Mouse (Mus musculus) gastrocnemius, postnatal 10 days (tissue): ENCODE measurements around the gene Stk39. TPM values are rescaled to one million over a fixed set of nuclear protein-coding genes. Genes with fewer than 3 reads are reported as not detected.

ENCODE experiments used
- DNase-seq: peaks from one replicate; pipeline ENCODE4 v3.0.0; 2021; ENCODE audit warnings: mixed read lengths
- total RNA-seq, 2 experiments: library from RNA; stranded (reverse); gene quantifications; 2 replicates each; pipeline ENCODE4 v1.2.3; 2021

Stk39 gene
- total RNA-seq, 2 experiments from 2014 or later = 15.0 to 17.6 TPM

DNA sequence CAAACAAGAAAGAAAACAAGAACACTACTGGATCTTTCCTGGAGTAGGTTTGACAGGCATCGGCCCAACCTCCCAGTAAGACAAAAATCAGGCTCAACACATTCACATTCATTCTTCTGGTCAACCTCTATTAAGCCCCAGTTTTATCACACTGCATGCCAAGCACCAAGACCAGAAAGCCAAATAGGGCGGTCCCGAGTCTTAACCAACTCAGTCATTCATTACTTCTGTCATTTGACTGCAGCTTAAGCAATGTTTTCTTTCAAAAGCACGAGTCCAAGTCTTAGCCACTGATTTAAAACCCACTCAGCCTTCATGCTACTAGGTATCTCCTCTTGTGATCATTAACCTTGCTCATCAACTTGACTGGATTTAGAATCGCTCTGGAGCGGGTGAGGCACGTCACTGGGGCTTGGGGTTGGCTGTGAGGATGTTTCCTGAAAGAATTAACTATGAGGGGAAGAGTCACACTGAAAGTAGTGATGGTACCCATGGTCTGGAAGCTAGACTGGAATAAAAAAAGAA is 129.9 kb downstream of the Stk39 start:
- no peak for DNase-seq

DNA sequence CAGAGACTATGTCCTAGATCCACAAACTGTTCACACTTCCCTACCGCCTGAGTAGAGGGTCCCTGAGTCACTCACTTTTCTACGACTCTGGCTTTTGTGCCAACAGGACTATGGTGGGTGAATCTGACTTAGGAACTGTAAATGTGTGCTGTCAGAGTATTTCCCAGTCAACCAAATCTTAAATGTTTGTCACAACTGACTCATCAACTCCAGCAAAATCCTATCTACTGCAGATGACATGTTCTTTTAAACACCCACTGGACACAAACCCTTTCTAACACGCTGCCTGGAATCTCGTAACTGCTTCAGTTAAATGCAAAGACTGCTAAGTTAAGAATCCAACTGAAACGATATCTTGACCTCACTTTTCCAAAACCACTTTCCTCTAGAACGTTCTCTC is 135.2 kb downstream of the Stk39 start:
- no peak for DNase-seq

DNA sequence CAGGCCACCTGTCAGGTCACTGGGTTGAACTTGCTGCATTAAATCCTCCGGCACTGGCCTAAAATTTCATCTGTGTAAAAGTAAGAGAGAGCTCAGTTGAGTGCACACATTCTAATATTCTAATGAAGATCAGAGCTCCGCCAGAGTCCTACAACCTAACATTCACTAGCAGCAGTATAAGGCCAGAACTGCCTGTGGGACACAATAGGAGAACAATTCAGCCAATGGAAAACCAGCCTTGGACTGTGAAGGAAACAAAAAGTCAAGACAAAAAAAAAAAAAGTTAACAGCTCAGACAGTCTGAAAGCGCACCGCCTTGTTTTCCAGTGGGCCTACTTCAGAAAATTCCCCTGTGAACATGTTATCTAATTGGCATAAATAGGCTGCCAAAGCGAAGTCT is 137.1 kb downstream of the Stk39 start:
- no peak for DNase-seq

DNA sequence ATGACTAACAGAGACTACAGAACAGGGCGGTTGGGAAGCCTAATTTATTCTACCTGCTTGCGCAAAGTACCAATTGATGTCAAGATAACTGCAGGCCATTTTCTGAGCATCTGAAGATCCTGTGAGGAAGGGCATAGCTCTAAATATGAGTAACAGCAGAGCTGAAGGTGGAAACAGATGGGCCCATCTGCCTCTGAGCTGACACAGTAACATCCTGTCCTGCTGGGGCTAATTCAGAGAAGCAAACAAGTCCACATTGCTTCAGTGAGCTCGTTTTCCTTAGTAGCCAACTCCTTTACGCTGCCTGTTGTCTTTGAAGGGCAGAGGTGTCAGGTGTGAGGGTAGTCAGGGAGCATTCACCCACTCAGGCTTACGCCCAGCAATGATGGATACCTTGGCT is 146.8 kb downstream of the Stk39 start:
- DNase-seq = no peak

DNA sequence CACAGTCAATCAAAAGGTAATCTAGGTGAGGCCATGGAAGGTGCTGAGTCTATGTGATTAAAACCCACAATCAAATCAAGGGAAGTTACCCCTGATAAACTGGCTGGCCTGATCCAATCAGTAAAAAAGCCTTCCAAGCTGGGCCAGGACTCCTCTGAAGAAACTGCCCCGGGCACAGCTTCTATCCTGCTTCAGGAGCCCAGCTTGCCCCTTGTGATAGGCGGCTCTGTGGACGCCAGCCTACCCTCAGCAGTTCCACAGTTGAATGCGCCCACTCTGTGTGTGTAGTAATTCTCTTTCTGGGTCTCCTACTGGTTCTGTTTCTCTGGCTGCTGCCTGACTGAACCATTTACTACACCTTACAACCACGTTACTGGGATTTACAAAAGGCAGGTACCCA is 150.8 kb downstream of the Stk39 start:
- no peak for DNase-seq

DNA sequence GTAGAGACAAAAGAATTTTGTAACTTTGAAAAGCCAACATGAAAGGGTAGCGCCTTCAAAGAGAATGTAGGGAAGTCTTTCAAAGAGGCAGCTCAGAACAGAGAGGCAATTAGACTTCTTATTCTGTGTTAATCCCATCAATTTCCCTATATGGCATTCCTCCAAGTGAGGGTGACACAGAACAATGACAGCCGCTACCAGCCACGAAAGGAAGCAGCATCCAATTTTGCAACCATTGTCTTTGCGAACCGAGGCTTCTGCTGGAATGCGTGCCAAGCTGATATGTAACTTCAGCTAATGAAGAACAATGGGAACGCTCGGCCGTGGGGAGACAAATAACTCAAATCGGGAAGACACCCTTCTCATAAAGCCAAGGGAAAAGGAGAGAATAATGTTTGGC is 151.4 kb downstream of the Stk39 start:
- no peak for DNase-seq

DNA sequence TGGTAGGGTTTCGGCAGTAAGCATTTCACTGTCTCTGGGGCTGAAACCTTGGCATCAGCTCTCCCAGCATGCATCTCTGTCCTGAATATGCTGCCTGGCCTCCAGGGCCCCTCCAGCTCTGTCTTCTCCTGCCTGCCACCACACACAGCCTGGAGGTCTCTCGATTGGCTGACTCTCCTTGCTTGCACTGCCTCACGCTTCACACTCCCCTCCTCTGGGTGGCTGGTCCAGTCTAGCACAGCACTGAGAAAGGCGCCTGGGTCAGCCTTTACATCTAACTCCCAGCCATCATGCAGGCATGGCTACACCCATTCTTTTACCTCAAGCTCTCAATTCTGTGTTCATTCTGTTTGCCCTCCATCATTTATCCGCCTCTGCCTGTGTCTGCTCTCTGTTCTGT is 153.6 kb downstream of the Stk39 start:
- no peak for DNase-seq

DNA sequence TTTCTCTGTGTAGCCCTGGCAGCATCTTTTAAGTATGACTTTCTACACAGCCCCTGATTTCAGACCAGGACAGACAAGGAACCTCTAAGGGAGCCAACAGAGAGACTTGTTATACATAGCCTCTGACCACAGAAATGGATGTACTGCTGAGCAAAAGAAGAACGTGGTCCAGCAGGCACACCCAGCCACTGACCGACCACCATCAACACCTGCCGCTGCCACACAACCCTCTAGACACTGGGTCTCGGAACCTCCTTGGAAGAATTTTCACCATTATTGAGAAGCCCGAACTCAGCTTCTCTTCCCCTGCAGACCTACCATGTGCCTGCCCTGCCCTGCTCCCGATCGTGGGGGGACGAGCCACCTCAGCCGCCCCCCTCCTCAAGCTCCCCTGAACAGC is 154.2 kb downstream of the Stk39 start:
- DNase-seq = no peak

DNA sequence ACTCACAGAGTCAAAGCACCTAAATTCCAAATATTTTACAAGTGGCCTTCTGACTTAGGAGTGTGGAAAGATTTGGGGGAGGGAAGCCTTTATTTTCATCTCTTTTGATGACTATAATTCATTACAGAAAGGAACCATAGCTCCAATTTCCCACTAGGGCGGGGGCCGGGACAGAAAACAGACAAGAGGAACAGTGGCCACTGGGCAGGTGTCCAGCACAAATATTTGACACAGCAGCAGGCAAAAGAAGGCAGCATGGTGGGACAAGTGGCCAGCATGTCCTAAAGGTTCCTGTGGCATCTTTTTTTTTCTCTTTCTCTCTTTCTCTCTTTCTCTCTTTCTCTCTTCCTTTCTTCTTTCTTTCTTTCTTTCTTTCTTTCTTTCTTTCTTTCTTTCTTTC is 154.6 kb downstream of the Stk39 start:
- no peak for DNase-seq

DNA sequence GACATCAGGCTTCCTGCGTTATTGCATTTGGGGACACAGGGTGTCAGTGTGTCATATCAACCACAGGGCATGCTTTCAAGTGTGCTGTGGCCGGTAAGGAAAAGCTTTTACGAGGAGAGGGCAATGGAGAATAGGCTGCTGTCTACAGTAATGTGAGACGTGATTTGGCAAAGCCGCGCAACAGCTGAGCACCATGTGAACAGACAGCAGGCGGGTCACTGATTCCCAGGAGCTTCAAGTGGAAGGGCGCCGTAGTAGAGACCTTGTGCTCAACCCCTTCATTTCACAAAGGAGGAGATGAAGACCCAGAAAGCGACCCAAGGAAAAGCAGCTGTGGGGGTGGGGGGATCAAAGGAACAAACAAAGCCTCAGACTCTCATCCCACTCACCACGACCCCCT is 156.8 kb downstream of the Stk39 start:
- DNase-seq = peak; percentile 41

DNA sequence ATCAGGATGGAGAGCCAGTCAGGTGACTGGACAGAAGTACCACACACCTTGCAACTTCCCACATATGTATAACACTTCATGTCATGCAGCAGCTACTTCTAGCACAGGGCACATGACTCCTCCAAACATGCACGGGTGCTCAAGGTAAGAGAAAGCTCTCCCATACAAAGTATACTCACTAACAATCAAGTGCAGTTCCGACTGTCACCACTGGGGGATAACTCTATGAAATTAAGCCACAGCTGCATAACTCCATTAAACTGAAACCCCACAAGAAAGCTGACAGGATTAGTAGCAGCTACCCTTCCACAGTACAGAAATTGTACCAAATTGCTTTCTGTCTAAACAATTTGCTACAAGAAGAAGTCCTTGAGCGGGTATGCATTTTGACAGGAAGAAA is 161.9 kb downstream of the Stk39 start:
- DNase-seq = peak; percentile 24

DNA sequence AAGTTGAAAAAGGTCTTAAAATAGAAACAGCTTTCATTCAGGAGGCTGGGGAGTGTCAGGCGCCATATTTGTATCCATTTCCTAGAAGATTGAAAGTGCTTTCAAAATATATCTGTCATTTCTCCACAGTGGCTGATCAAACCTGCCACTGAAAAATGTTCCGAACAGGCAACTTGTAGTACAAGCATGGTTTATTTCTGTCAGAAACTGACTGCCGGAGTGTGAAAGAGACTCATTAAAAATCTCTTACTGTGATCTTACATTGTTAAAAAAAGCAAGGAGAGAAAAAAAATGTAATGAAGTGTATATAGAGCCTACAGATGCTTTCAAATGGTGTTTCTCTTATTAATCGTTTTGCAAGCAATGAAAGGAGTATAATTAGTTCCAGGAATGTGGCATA is 165.5 kb downstream of the Stk39 start:
- no peak for DNase-seq

DNA sequence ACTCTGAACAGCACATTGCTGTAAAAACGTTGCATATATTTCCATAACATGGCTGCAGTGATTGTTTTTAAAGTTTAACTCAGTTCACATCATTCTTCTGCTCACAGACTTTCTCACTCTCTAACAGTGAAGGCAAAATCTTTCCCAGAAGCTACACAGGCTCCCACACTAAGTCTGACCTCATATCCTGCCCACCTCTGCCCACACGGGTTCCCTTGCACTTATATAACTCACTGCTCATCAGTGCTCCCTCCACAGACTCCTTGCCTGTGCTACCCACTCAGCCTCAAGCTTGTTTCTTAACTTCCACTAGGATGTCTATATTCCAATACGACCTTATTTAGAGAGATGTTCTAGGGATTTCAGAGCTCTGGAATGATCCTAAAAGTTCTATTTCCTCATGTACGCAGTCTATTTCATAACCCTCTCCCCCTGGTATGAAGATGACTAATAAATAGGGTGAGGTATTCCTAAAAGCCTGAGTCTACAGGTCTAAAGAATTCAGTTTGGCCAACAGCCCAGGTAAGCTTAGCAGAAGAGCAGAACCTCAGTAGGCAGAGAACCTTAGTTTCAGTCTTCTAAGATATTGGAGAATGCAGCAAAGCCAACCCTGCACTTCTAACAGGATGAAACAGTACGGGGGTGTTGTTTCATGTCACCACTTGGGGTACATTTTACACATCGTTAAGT is 167.2 kb downstream of the Stk39 start:
- no peak for DNase-seq

DNA sequence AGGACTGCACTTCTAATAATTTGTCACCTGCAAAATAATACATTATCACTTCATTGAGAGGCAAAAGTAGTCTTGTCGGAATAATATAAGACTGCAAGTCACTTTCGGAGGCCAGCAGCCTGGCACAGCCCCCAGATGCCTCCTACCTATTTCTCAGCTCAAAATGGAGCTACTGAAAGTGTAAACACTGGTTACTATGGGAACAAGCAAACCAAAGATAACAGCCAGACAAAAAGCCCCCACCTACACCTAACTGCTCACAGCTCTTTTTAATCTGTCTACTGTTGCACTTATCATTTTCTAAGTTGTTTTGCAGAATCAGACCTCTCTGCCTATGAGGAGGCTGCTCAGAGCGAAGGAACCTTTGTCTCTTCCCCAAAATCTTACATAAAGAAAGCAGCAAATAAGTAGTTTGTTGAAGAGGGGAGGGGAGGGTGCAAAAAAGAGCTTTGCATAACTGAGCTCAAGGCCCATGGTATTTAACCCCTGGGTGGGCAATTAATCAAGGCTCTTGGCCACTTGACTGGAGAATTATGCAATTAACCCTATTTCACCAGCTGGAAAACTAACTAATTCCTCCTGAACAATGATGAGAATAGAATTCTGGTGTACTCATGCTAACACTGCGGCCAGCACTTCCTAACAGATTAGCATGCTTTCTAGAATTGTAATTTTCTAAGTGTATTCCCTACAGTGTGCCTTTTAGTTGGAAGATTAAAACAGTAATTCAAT is 170.1 kb downstream of the Stk39 start:
- no peak for DNase-seq

DNA sequence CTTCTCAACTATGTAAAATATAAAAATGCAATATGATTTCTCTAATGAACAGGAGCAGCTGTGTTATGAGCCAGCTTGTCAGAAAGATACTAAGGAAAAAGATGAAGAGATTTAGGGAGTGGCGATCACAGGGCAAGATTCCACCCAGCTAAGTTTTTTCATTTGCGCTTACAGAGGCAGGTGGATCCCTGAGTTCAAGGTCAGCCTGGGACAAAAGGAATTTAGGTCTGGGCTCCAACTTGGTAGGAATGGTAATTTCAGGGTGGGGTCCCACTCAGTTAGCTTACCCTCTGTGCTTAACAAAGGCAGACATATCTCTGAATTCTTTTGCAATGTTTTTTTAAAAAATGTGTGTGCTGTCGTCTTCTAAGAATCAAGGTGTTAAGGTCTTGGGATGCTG is 173.7 kb downstream of the Stk39 start:
- no peak for DNase-seq

DNA sequence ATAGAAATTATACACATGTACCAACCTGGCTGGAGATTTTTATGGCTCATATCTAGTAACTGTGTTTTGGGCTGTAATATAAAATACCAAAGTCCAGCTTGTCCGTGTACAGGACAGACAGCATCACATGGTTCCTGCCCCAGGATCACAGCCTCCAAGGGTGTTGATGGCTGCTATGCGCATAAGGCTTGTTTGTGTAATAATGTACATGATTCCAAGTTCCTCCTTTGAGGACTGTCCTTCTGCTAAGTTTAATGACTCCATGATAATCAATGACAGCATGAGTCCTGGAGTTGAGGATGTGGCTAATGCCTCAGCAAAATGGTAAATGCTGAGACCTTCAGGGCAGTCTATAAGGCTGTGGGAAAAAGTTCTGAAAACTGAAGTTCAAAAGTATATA is 174.1 kb downstream of the Stk39 start:
- DNase-seq = no peak

DNA sequence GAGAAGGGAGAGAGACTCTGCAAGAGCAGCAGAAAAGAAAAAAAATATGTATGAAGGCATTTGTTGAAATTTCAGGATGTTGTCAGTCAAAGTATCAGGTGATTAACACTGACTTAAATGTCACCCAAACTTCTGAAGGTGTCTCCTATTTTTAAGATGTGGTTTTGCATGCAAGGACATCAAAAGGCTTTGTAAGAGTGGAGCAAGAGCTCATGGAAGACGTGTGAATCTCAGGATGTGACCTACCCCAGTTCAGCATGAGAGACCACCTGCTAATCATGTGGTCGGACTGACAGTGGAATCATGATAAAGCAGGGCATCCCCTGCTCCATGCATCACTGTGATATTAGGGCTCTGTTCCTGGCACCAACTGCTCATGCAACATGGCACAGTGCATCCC is 175.3 kb downstream of the Stk39 start:
- no peak for DNase-seq

DNA sequence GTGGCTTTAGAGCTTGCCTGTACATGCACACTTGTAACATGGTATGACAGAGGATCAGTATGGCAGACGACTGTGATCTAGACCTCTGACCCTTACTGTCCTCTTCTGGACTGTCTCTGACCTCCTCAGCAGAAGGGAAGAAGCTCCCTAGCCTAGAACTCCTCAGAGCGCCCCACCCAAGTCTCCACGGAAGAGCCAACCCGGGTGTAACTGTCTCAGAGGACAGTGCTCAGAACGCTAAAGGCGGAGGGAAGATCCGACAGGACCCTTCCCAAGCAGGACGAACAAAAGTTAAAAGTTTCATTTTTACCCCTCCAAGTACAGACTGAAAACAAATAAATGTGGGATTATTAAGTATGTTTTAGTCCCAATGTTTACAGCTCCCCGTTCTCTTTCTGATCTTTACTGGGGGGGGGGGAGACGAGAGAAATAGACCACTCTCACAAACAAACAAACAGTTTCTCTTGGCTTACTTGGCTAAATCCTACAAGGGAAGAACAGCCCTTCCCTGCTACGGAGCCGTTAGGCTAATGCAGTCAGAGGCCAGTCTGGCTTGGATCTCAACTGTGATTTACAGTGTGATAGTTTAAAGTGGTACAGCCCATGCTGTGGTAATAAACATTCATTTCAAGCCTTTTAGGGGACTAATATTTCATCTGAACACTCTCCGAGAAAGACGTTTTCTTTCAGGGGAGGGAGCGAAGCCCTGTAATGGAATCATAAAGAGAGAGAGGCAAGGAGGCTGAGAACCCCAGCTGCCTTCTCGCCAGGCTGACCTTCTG is 179.3 kb downstream of the Stk39 start:
- DNase-seq = no peak

DNA sequence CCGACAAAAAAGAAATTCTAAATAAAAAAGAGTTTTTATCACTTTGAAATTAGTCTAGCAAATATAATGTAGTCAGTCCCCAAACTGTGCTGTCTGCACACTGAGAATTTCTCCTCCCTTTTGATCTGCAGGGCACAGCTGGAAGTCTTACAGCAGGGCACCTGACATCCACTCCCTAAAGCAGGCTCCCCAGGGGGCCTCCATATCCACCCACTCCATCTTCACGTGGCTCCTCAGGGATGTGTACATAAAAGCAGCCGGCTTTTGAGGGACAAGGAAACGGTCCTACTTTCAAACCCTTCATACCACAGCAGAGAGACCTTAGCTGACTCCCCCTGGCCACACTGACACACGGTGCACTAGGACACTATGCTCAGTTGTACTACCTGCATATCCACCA is 180.2 kb downstream of the Stk39 start:
- DNase-seq = no peak

DNA sequence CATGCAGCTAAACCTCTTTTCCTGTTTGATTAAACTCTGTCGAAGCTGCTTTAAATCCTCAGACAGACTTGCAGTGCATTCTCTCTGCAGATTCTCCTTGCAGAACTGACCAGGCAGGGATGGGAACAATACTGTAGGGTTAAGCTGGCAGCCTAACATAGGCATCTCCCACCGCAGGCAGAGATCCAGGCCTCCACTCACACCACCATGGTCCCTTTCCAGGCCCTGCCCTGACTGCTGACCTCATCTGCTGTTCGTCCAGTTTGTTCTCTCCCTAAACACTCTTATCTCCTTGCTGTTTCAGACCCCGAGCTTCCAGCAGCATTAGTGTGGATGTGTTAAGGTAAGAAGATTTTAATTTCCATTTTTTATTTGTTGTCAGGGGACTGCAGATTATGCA is 182.1 kb downstream of the Stk39 start:
- DNase-seq = no peak

DNA sequence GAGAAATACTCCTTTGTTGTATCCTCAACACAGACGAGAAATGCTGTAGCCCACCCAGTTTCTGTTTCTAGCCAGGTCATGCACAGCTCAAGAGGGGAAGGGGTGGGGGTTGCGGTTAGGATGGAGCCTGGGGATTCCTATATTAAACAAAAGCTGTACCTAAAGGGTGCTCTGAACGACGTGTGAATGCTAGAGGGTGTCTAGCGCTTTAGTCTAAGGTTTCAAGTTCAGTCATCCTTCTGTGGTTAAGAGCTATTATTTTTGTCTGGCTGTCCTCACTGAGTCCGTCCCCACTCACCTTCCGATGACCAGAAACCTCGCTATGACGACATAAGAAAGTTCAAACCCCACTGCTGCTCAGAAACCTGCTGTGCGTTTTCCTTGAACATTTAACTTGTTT is 182.9 kb downstream of the Stk39 start:
- no peak for DNase-seq

DNA sequence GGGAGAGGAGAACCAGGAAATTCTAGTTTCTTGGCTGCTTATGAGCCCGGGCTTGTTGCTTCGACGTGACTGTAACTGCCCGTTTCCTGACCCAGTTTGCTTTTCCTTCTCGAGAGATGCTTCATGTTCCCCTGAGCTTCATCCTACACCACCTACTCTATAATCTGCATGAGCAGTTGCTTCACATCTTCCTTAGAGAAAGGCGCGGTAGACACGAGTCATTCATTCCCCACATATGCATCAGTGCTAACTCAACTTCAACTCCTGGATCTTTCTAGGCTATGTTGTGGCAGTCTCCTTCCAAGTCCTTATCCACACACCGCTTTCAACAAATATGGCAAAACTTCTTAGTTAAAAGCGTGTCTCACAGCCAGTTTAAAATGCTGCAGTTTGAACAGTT is 184.0 kb downstream of the Stk39 start:
- DNase-seq = no peak

DNA sequence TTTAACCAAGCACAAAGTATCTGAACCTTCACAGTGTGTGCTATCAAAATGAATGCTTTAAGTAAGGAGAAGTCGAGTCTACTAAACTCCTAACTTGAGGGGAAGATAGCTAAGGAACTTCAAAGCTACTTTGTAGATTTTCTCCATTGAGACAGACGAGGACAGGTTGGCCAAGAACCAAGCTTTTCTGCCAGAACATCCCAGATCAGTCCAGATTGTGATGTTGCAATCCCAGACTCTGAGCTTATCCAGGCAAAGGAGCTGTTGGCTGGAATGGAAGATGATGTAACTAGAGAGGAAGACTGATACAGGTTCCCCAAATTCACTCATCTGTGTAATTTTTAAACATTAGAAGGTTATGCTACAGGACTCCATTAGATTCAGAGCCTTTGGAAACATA is 187.7 kb downstream of the Stk39 start:
- DNase-seq = peak; percentile 18
